Mouse (Mus musculus) embryonic facial prominence, embryonic 15.5 days (tissue): ENCODE results near the gene Hsf2bp. TPM values are rescaled to one million over a fixed set of nuclear protein-coding genes. Genes with fewer than 3 reads are reported as not detected.

Source experiments
- ATAC-seq: fragments of 200-750 bp; cut with Nextera tagmentation; 2 replicates; pipeline ENCODE4 v1.8.0; 2017; ENCODE audit warnings: low read depth, moderate TSS enrichment; ENCODE audit not compliant: insufficient number of reproducible peaks, low FRiP score, low TSS enrichment
- H3K27ac ChIP-seq: fragments of 300-500 bp; sonication (generic); replicated peaks from 2 replicates; pipeline ENCODE4 v1.5.1; 2015; ENCODE audit warnings: mild to moderate bottlenecking, inconsistent platforms
- H3K27me3 ChIP-seq: fragments of 300-500 bp; sonication (generic); 2 replicates; pipeline ENCODE4 v1.6.1; 2015; ENCODE audit warnings: inconsistent platforms
- H3K36me3 ChIP-seq: fragments of 300-500 bp; sonication (generic); 2 replicates; pipeline ENCODE4 v1.6.1; 2015; ENCODE audit warnings: mild to moderate bottlenecking, inconsistent platforms
- H3K4me1 ChIP-seq: fragments of 300-500 bp; sonication (generic); 2 replicates; pipeline ENCODE4 v1.6.1; 2015; ENCODE audit warnings: inconsistent platforms
- H3K4me2 ChIP-seq: fragments of 300-500 bp; sonication (generic); replicated peaks from 2 replicates; pipeline ENCODE4 v1.6.1; 2015; ENCODE audit warnings: mild to moderate bottlenecking, inconsistent platforms
- H3K4me3 ChIP-seq: fragments of 300-500 bp; sonication (generic); replicated peaks from 2 replicates; pipeline ENCODE4 v1.5.1; 2015; ENCODE audit warnings: mild to moderate bottlenecking, inconsistent platforms
- H3K9ac ChIP-seq: fragments of 300-500 bp; sonication (generic); 2 replicates; pipeline ENCODE4 v1.6.1; 2015; ENCODE audit warnings: inconsistent platforms
- H3K9me3 ChIP-seq: fragments of 300-500 bp; sonication (generic); replicated peaks from 2 replicates; pipeline ENCODE4 v1.6.1; 2016; ENCODE audit warnings: inconsistent platforms
- WGBS: fragments of 180-500 bp; shearing (Covaris S2); methylation state at CpG from one replicate; pipeline ENCODE4 v1.1.7; 2015; 5-methylcytosine and 5-hydroxymethylcytosine counted together
- polyA plus RNA-seq: library from polyadenylated mRNA; unstranded; fragments of >200 nt; fragmentation: Nextera tagmentation; extraction: Ambion mirVana; gene quantifications from 2 replicates; pipeline ENCODE4 v1.2.1, GENCODE M21; 2015

Gene Hsf2bp
- polyA plus RNA-seq, 1 experiment from 2014 or later, result 1.1 TPM

DNA sequence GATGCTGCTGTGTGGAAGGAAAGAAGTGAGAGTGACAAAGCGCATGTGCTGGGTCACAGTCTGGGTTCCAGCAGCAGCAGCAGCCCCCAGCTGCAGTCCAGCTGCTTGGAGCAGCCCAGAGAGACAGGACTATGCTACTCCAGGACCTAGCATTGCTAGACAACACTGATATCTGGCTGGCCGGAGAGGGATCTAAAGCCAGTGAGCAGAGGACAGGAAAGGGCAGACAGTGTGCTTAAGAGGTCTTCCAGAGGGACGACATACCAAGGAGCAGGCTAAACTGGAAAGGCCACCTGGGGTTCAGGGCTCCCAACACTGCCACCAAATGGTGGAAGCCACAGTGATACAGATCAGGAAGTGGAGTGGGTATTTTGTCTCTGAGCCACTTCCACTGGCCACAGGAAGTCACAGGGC is 99.0 kb downstream of the Hsf2bp start:
- Histone ChIP-seq H3K27me3 (no peaks in the 10 kb centered on the region), H3K4me3 (no peak overlapping the region), H3K27ac (peak overlapping the region; percentile 51; the same call in 1 of the 2 replicates), H3K4me1 (peaks cover 41% of the 10 kb centered on the region), H3K9me3 (no peaks in the 10 kb centered on the region), H3K9ac (no peak overlapping the region), H3K4me2 (no peak overlapping the region), H3K36me3 (no peaks in the 10 kb centered on the region)
- no peak for ATAC-seq
- 23% methylated on average over 3 of the region's 3 CpGs for whole genome bisulfite sequencing

DNA sequence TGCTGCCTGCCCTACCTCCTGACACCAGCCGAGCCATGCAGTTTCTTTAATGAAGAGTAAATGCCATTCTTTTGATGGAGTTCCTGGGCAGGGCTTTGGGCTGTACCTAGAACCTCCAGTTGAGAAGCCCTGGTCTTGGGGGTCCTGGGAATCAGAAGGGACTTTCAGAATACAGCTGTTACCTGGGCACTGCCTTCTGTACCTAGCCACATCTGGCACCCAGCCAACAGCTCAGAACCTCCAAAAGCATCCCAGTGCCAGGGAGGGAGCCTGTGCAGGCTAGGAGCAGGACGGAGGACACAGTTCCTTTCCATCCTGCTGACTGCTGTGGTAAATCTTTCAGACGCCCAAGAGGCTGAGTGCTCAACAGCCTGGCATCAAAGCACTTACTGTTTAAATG is 100.3 kb downstream of the Hsf2bp start:
- H3K36me3 ChIP-seq, result no peaks in the 10 kb centered on the region
- 59% methylated on average over 3 of the region's 3 CpGs for WGBS
- no peak overlapping the region for H3K4me2 ChIP-seq
- no peak overlapping the region for H3K4me3 ChIP-seq
- no peaks in the 10 kb centered on the region for H3K27me3 ChIP-seq
- peaks cover 46% of the 10 kb centered on the region for H3K4me1 ChIP-seq
- H3K27ac ChIP-seq, result no peak overlapping the region
- H3K9me3 ChIP-seq, result no peaks in the 10 kb centered on the region
- no peak for ATAC-seq
- H3K9ac ChIP-seq, result no peak overlapping the region

DNA sequence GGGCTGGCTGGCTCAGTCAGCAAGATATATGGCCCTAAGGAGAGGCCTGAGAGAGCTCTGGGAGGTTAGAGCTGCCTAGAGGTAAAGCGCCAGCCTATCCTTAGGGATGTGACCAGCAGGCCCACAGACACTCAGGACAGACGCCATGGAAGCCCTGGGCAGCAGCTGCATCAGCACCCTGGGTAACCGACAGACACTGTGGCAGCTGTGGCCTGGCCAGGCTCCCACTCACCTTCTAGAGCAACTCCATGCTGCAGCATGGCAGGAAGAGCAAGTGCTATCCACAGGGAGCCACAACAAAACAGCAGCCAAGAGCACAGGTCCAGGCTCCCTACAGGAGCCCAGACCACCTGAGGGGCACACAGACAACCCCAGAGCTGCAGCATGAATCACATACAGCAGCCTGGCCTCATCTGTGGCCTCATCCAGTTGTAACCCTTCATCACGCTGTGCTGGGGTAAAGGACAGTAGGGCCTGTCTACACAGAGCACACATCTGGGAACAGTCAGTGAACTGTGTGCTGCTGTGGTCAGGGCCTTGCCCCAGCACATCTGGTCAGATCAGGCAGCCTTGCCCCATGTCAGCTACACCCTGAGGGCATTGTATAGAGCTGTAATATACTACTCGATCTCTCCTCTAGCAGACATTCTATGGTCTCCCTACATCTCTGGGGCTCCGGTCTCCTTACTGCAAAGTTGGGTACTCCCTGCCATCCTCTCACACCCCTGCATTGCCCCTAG is 100.9 kb downstream of the Hsf2bp start:
- H3K4me1 ChIP-seq, result peaks cover 47% of the 10 kb centered on the region
- no peak overlapping the region for H3K4me2 ChIP-seq
- H3K36me3 ChIP-seq, result no peaks in the 10 kb centered on the region
- no peak overlapping the region for H3K4me3 ChIP-seq
- H3K27ac ChIP-seq, result no peak overlapping the region
- no peak for ATAC-seq
- H3K9ac ChIP-seq, result no peak overlapping the region
- H3K9me3 ChIP-seq, result no peaks in the 10 kb centered on the region
- 63% methylated on average over 6 of the region's 6 CpGs for WGBS
- H3K27me3 ChIP-seq, result no peaks in the 10 kb centered on the region

DNA sequence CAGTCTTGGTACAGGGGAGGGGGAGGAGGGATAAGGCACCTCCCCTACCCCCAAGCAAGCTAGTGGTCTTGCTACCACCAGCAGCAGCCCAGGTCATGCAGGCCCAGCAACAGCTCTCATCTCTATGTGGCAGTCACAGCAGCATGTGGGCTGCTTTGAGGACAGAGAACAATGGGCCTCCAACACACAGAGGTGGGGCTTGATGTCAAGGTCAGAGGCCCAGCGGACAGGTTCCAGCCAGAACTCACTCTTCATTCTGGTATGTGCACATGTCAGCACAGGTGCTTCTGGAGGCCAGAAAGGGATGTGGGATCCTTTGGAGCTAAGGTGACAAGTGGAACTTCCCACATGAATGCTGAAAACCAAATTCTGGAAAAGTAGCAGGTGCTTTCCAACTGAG is 102.2 kb downstream of the Hsf2bp start:
- no peaks in the 10 kb centered on the region for H3K36me3 ChIP-seq
- H3K4me3 ChIP-seq, result no peak overlapping the region
- no peak overlapping the region for H3K27ac ChIP-seq
- peaks cover 43% of the 10 kb centered on the region for H3K4me1 ChIP-seq
- H3K27me3 ChIP-seq, result no peaks in the 10 kb centered on the region
- ATAC-seq, result no peak
- 61% methylated on average over 1 of the region's 1 CpGs for WGBS
- H3K9ac ChIP-seq, result no peak overlapping the region
- H3K9me3 ChIP-seq, result no peaks in the 10 kb centered on the region
- no peak overlapping the region for H3K4me2 ChIP-seq

DNA sequence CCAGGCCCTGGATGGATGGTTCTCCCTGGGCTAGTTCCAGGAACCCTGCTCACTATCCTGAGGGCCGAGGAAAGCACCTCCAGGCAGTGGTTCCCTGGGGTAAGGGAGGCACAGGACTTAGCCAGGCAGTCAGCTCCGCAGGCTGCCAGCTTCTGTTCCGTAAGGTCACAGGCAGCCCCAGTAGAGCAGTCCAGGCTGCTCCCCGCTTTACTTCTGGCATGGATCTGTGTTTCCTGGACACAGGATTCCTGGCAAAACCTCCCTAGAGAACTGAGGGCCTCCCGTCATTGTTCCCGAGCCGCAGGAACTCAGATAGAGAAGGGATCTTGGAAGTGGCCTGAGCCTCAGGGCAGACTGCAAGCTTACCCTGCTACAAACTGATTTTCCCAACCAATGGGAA is 104.7 kb downstream of the Hsf2bp start:
- Histone ChIP-seq H3K27me3 (no peaks in the 10 kb centered on the region), H3K9ac (no peak overlapping the region), H3K4me3 (no peak overlapping the region), H3K27ac (peak overlapping the region; percentile 60; the same call in 1 of the 2 replicates), H3K9me3 (no peaks in the 10 kb centered on the region), H3K36me3 (no peaks in the 10 kb centered on the region), H3K4me1 (peaks cover 24% of the 10 kb centered on the region), H3K4me2 (no peak overlapping the region)
- 29% methylated on average over 7 of the region's 7 CpGs for WGBS
- ATAC-seq, result no peak

GRCm38 (mm10) chr17:31929844-31930715 is 106.1 kb downstream of the Hsf2bp start:
- H3K4me3 ChIP-seq, result no peak overlapping the region
- peak; percentile 69 for ATAC-seq
- no peaks in the 10 kb centered on the region for H3K9me3 ChIP-seq
- 68% methylated on average over 13 of the region's 13 CpGs for WGBS
- H3K4me1 ChIP-seq, result peaks cover 19% of the 10 kb centered on the region
- H3K9ac ChIP-seq, result no peak overlapping the region
- no peaks in the 10 kb centered on the region for H3K36me3 ChIP-seq
- H3K4me2 ChIP-seq, result no peak overlapping the region
- H3K27ac ChIP-seq, result no peak overlapping the region; the same call in 1 of the 2 replicates
- H3K27me3 ChIP-seq, result no peaks in the 10 kb centered on the region

- peaks cover 16% of the 10 kb centered on the region for H3K4me1 ChIP-seq
- no peak overlapping the region for H3K4me2 ChIP-seq
- no peak for ATAC-seq
- no peak overlapping the region for H3K27ac ChIP-seq
- no peak overlapping the region for H3K4me3 ChIP-seq
- WGBS, result 88% methylated on average over 6 of the region's 6 CpGs
- H3K27me3 ChIP-seq, result no peaks in the 10 kb centered on the region
- H3K36me3 ChIP-seq, result no peaks in the 10 kb centered on the region
- H3K9ac ChIP-seq, result no peak overlapping the region
- H3K9me3 ChIP-seq, result no peaks in the 10 kb centered on the region
Measured at GRCm38 (mm10) chr17:31929032-31929431, 107.1 kb downstream of the Hsf2bp start.

DNA sequence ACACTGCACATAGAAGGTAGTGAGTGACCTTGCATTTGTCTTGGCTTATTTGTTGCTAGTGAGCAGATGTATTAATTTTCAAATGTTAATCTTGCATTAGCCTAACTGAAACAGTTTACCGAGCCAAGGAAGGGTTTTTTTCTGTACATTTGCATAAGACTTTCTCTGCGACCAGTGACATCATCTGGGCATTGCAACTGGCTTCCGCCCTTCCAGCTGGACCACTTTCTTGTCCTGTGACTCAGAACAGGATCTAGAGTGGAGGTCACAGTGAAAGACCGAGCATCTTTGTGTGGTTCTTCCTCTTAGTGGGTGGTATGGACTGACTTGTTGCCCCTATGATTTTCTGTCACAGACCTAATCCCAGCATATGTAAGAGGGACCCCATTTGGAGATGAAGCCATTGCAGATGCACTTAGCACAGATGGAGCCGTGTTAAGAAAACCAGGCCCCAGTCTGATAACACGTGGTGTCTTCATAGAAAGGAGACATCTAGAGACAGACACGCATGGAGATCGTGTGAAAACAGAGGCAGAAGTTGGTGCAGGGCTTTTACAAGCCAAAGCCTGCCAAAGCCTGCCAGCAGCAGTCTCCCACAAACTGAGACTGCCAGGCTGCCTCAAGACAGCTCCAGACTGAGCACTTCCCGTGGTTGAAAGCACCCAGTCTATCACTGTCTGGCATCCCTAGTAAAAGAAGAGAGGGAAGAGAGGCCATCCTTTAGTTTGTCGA is 108.1 kb downstream of the Hsf2bp start:
- 72% methylated on average over 10 of the region's 10 CpGs for WGBS
- H3K27me3 ChIP-seq, result no peaks in the 10 kb centered on the region
- no peak overlapping the region for H3K4me2 ChIP-seq
- H3K9ac ChIP-seq, result no peak overlapping the region
- peaks cover 16% of the 10 kb centered on the region for H3K4me1 ChIP-seq
- H3K36me3 ChIP-seq, result no peaks in the 10 kb centered on the region
- no peak overlapping the region for H3K4me3 ChIP-seq
- H3K9me3 ChIP-seq, result no peaks in the 10 kb centered on the region
- H3K27ac ChIP-seq, result no peak overlapping the region
- ATAC-seq, result no peak

DNA sequence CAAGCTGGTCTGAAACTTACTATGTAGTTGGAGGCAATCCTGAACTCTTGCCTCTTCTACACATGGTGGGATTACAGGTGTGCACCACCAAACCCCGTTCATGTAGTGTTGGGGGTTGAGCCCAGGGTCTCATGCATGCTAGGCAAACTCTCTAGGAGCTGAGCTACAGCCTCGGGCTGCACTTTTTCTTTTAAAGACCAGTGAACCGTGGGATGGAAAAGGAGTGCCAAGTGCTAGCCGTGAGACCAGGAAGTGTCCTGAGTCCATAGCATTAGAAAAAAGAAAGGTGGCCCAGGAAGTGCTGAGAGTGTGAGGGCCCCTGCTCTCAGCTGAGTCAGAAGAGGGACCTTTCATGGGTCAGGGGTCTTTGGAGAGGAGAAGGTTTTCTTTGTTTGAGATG is 111.9 kb downstream of the Hsf2bp start:
- no peak overlapping the region for H3K4me3 ChIP-seq
- 60% methylated on average over 4 of the region's 4 CpGs for WGBS
- ATAC-seq, result no peak
- H3K27ac ChIP-seq, result no peak overlapping the region
- H3K9ac ChIP-seq, result no peak overlapping the region
- H3K4me2 ChIP-seq, result no peak overlapping the region
- H3K9me3 ChIP-seq, result no peaks in the 10 kb centered on the region
- H3K4me1 ChIP-seq, result peaks cover 10% of the 10 kb centered on the region
- no peaks in the 10 kb centered on the region for H3K36me3 ChIP-seq
- no peaks in the 10 kb centered on the region for H3K27me3 ChIP-seq

DNA sequence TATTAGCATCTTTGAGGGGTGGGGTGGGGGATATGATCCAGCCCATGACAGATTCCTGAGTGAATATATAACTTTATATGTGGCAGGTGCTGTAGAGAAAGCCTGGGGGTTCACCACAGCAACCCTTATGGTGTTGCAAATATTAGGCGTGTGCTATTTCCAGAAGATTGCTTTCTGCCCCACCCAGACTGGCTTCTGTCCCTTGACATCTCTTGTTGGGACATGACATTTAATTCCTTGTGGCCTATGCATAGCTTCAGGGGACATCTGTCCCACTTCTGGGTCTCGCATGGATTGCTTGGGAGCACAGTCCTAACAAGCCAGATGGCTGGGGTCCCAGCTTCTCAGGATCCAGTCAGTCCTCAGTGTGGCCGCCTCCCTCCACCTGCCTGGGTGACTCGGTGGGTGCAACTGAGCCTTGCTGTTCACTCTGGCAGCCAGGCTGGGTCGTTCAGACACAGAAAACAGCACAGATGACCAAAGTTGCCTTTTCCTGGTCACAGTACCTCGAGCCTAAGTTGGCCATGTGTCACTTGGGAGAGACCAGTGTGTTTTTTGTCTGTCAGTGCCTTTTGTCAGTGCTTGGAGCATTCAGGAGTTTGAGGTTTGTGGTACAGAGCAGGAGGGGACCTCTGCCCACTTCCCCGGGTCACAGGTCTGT is 112.7 kb downstream of the Hsf2bp start:
- ATAC-seq, result peak; percentile 51; the same call in 1 of the 2 replicates

More for the DNA sequence above, 112.7 kb downstream of the Hsf2bp start:
- 63% methylated on average over 7 of the region's 7 CpGs for WGBS
- Histone ChIP-seq H3K27ac (no peak overlapping the region), H3K4me3 (no peak overlapping the region), H3K27me3 (no peaks in the 10 kb centered on the region), H3K4me2 (no peak overlapping the region), H3K36me3 (no peaks in the 10 kb centered on the region), H3K4me1 (peaks cover 10% of the 10 kb centered on the region), H3K9me3 (no peaks in the 10 kb centered on the region), H3K9ac (no peak overlapping the region)
